Mouse (Mus musculus) bone marrow, adult 2 months (tissue): Measurements from ENCODE around the gene Kazald1.

ENCODE experiments used
- CTCF ChIP-seq: fragments of 200-500 bp; IDR thresholded peaks from 2 replicates; pipeline ENCODE4 v1.5.1; 2011; ENCODE audit warnings: low read length, control low read depth; ENCODE audit not compliant: control insufficient read depth, insufficient read depth
- POLR2A ChIP-seq: fragments of 200-500 bp; IDR thresholded peaks from 2 replicates; pipeline ENCODE4 v1.6.1; 2011; ENCODE audit warnings: low read depth, mild to moderate bottlenecking, control low read depth, low read length, borderline replicate concordance; ENCODE audit not compliant: control insufficient read depth

- no peak for TF ChIP-seq CTCF
- no peak for TF ChIP-seq POLR2A
Observed at GRCm38 (mm10) chr19:45054892-45055690, 19.9 kb upstream of the Kazald1 start.
